Mouse (Mus musculus) neural tube, embryonic 12.5 days (tissue): ENCODE data around the gene Ank2. TPM values are rescaled to one million over a fixed set of nuclear protein-coding genes. Genes with fewer than 3 reads are reported as not detected.

Experiments
- ATAC-seq: fragments of 200-750 bp; cut with Nextera tagmentation; 2 replicates; pipeline ENCODE4 v1.8.0; 2017; ENCODE audit warnings: low read depth, mild to moderate bottlenecking, moderate TSS enrichment, moderate library complexity; ENCODE audit not compliant: low FRiP score
- H3K27ac ChIP-seq: fragments of 300-500 bp; sonication (generic); 2 replicates; pipeline ENCODE4 v1.5.1; 2016
- H3K27me3 ChIP-seq: fragments of 300-500 bp; sonication (generic); replicated peaks from 2 replicates; pipeline ENCODE4 v1.6.1; 2016; ENCODE audit warnings: mild to moderate bottlenecking
- H3K36me3 ChIP-seq: fragments of 300-500 bp; sonication (generic); 2 replicates; pipeline ENCODE4 v1.6.1; 2016; ENCODE audit warnings: mild to moderate bottlenecking
- H3K4me1 ChIP-seq: fragments of 300-500 bp; sonication (generic); 2 replicates; pipeline ENCODE4 v1.6.1; 2016
- H3K4me2 ChIP-seq: fragments of 300-500 bp; sonication (generic); replicated peaks from 2 replicates; pipeline ENCODE4 v1.6.1; 2016; ENCODE audit warnings: mild to moderate bottlenecking
- H3K4me3 ChIP-seq: fragments of 300-500 bp; sonication (generic); 2 replicates; pipeline ENCODE4 v1.5.1; 2016
- H3K9ac ChIP-seq: fragments of 300-500 bp; sonication (generic); 2 replicates; pipeline ENCODE4 v1.6.1; 2016; ENCODE audit warnings: mild to moderate bottlenecking
- H3K9me3 ChIP-seq: fragments of 300-500 bp; sonication (generic); 2 replicates; pipeline ENCODE4 v1.6.1; 2016; ENCODE audit warnings: mild to moderate bottlenecking
- WGBS: fragments of 180-500 bp; shearing (Covaris S2); methylation state at CpG from one replicate; pipeline ENCODE4 v1.1.7; 2016; 5-methylcytosine and 5-hydroxymethylcytosine counted together
- microRNA counts: library from miRNA; unstranded; fragments of <30 nt; microRNA quantifications from one replicate; lab custom pipeline; 2017
- microRNA-seq: library from miRNA; unstranded; fragments of <30 nt; microRNA quantifications from one replicate; pipeline ENCODE4, GENCODE M21; 2017
- polyA plus RNA-seq: library from polyadenylated mRNA; unstranded; fragments of >200 nt; fragmentation: Nextera tagmentation; extraction: Ambion mirVana; gene quantifications from 2 replicates; pipeline ENCODE4 v1.2.1, GENCODE M21; 2016

The Ank2 gene
- polyA plus RNA-seq, 1 experiment from 2014 or later, result 95.2 TPM

GRCm38 (mm10) chr3:126903543-126903942 lies 595.6 kb downstream of the Ank2 start:
- Histone ChIP-seq H3K4me1 (no peaks in the 10 kb centered on the region), H3K4me2 (no peak overlapping the region), H3K4me3 (no peak overlapping the region), H3K9ac (no peak overlapping the region), H3K9me3 (no peaks in the 10 kb centered on the region), H3K27ac (no peak overlapping the region), H3K27me3 (no peaks in the 10 kb centered on the region), H3K36me3 (no peaks in the 10 kb centered on the region)
- WGBS, result 19% methylated on average over 3 of the region's 3 CpGs
- peak; percentile 71 for ATAC-seq

GRCm38 (mm10) chr3:126886644-126887043 lies 612.5 kb downstream of the Ank2 start:
- Histone ChIP-seq H3K27me3 (no peaks in the 10 kb centered on the region), H3K9me3 (no peaks in the 10 kb centered on the region), H3K36me3 (no peaks in the 10 kb centered on the region), H3K4me1 (no peaks in the 10 kb centered on the region), H3K4me2 (no peak overlapping the region), H3K27ac (no peak overlapping the region), H3K9ac (no peak overlapping the region), H3K4me3 (no peak overlapping the region)
- ATAC-seq, result peak; percentile 63
- WGBS, result 23% methylated on average over 4 of the region's 4 CpGs

GRCm38 (mm10) chr3:126886090-126886489 lies 613.1 kb downstream of the Ank2 start:
- Histone ChIP-seq H3K27ac (no peak overlapping the region), H3K27me3 (no peaks in the 10 kb centered on the region), H3K9me3 (no peaks in the 10 kb centered on the region), H3K9ac (no peak overlapping the region), H3K4me2 (no peak overlapping the region), H3K4me3 (no peak overlapping the region), H3K36me3 (no peaks in the 10 kb centered on the region), H3K4me1 (no peaks in the 10 kb centered on the region)
- WGBS, result 66% methylated on average over 4 of the region's 4 CpGs
- no peak for ATAC-seq

- no peak overlapping the region for H3K4me3 ChIP-seq
- no peak for ATAC-seq
- no peaks in the 10 kb centered on the region for H3K4me1 ChIP-seq
- no peaks in the 10 kb centered on the region for H3K36me3 ChIP-seq
- H3K4me2 ChIP-seq, result no peak overlapping the region
- no peak overlapping the region for H3K27ac ChIP-seq
- no peaks in the 10 kb centered on the region for H3K9me3 ChIP-seq
- H3K9ac ChIP-seq, result no peak overlapping the region
- 51% methylated on average over 1 of the region's 1 CpGs for WGBS
- no peaks in the 10 kb centered on the region for H3K27me3 ChIP-seq
Observed at GRCm38 (mm10) chr3:126878233-126878632, 620.9 kb downstream of the Ank2 start.

MicroRNAs within 50 kb of the gene (microRNA counts, 519-probe panel; counts per million panel counts)
- microRNA mmu-miR-302a (lab: Ali Mortazavi, UCI) (342 counts per million, percentile 67 among the panel's probes with 10 or more counts), microRNA mmu-miR-302b (lab: Ali Mortazavi, UCI) (342 counts per million, percentile 67 among the panel's probes with 10 or more counts), microRNA mmu-miR-302c (lab: Ali Mortazavi, UCI) (342 counts per million, percentile 67 among the panel's probes with 10 or more counts), microRNA mmu-miR-302d (lab: Ali Mortazavi, UCI) (2,359 counts per million, percentile 70 among the panel's probes with 10 or more counts), microRNA mmu-miR-367 (lab: Ali Mortazavi, UCI) (342 counts per million, percentile 67 among the panel's probes with 10 or more counts)

Small RNAs within 50 kb of the gene (microRNA-seq; reads per million reads assigned to microRNA genes)
- gene Gm44494 (not detected), gene Mir302a (268 reads per million, percentile 64 among the genes with 10 or more reads in this experiment), gene Mir302b (215 reads per million, percentile 61 among the genes with 10 or more reads in this experiment), gene Mir302c (28.6 reads per million, percentile 34 among the genes with 10 or more reads in this experiment), gene Mir302d (233 reads per million, percentile 61 among the genes with 10 or more reads in this experiment), gene Mir367 (not detected)

Other genes starting within 250 kb of the Ank2 start
- gene Larp7, start 54.0 kb upstream of the Ank2 start, polyA plus RNA-seq, result 46.4 and 47.2 TPM in 2 replicates
- 9.7 and 10.0 TPM in 2 replicates for gene Zgrf1, start 54.1 kb upstream of the Ank2 start, polyA plus RNA-seq
- 49.6 and 55.8 TPM in 2 replicates for gene Neurog2, start 133.8 kb upstream of the Ank2 start, polyA plus RNA-seq